Mouse (Mus musculus): Measurements from ENCODE around the gene Traf3ip1.
A peak's percentile ranks its signal among the peaks of the same experiment; 100 is the strongest.

DNA sequence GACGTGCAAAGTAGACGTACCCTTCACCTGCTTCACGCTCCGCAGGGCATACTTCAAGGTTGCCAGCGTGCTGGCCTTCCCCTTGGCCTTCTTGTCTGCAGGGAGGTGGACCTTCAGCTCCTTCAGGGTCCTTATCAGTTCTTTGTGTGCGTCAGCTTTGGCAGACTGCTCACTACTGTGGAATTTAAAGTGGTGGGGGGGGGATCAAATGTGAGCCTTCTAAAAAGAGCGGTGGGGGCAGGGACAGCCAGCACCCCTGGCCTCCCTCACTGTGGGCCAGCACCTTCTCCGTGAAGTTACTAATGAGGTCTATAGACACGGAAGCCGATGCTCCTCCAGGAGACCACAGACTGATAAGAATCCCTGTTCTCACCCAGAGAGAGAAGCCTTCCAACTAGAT is 45.8 kb upstream of the Traf3ip1 start:
- no peak for TF ChIP-seq CTCF (IDR thresholded peaks at IDR 0.05; ENCODE audit: low read depth)
- TF ChIP-seq EP300 (IDR thresholded peaks at IDR 0.05; ENCODE audit: low read depth), result peak; percentile 35; the same call in 1 of the 2 replicates
